Mouse (Mus musculus) intestine, embryonic 14.5 days (tissue): ENCODE data around the gene Pigb. TPM values are rescaled to one million over a fixed set of nuclear protein-coding genes. Genes with fewer than 3 reads are reported as not detected.

Experiments used
- ATAC-seq: fragments of 200-750 bp; cut with Nextera tagmentation; replicated peaks from 2 replicates; pipeline ENCODE4 v1.8.0; 2017; ENCODE audit warnings: low read depth, moderate number of reproducible peaks, moderate TSS enrichment, moderate library complexity; ENCODE audit not compliant: low FRiP score, low TSS enrichment
- DNase-seq: peaks from one replicate; pipeline ENCODE4 v3.0.0-alpha.2; 2018; ENCODE audit warnings: low spot score
- H3K27ac ChIP-seq: fragments of 300-500 bp; sonication (generic); 2 replicates; pipeline ENCODE4 v1.5.1; 2014; ENCODE audit warnings: low read depth, mild to moderate bottlenecking, control low read depth
- H3K27me3 ChIP-seq: fragments of 300-500 bp; sonication (generic); replicated peaks from 2 replicates; pipeline ENCODE4 v1.6.1; 2014; ENCODE audit warnings: low read length, control low read depth; ENCODE audit not compliant: control insufficient read depth, insufficient read depth
- H3K36me3 ChIP-seq: fragments of 300-500 bp; sonication (generic); 2 replicates; pipeline ENCODE4 v1.6.1; 2014; ENCODE audit warnings: low read length, control low read depth; ENCODE audit not compliant: control insufficient read depth, insufficient read depth
- H3K4me1 ChIP-seq: fragments of 300-500 bp; sonication (generic); replicated peaks from 2 replicates; pipeline ENCODE4 v1.6.1; 2014; ENCODE audit warnings: low read length, control low read depth, mixed read lengths; ENCODE audit not compliant: control insufficient read depth, insufficient read depth
- H3K4me2 ChIP-seq: fragments of 300-500 bp; sonication (generic); 2 replicates; pipeline ENCODE4 v1.6.1; 2014; ENCODE audit warnings: low read length
- H3K4me3 ChIP-seq: fragments of 300-500 bp; sonication (generic); 2 replicates; pipeline ENCODE4 v1.5.1; 2014; ENCODE audit warnings: low read depth, low read length, control low read depth, mixed read lengths
- H3K9ac ChIP-seq: fragments of 300-500 bp; sonication (generic); 2 replicates; pipeline ENCODE4 v1.6.1; 2014; ENCODE audit warnings: mild to moderate bottlenecking, low read length
- H3K9me3 ChIP-seq: fragments of 300-500 bp; sonication (generic); 2 replicates; pipeline ENCODE4 v1.6.1; 2016; ENCODE audit warnings: low read length, control low read depth; ENCODE audit not compliant: control insufficient read depth
- WGBS: fragments of 180-500 bp; shearing (Covaris S2); extraction: QIAGEN DNeasy Blood & Tissue Kit; methylation state at CpG from one replicate; pipeline ENCODE4 v1.1.7; 2014; 5-methylcytosine and 5-hydroxymethylcytosine counted together
- polyA plus RNA-seq: library from polyadenylated mRNA; unstranded; fragments of >200 nt; fragmentation: Nextera tagmentation; extraction: Ambion mirVana; gene quantifications from 2 replicates; pipeline ENCODE4 v1.2.1, GENCODE M21; 2014

The Pigb gene
- polyA plus RNA-seq, 1 experiment from 2014 or later, result 19.6 TPM

- Histone ChIP-seq H3K4me3 (no peak overlapping the region), H3K9me3 (no peaks in the 10 kb centered on the region), H3K4me2 (no peak overlapping the region), H3K27ac (no peak overlapping the region), H3K9ac (no peak overlapping the region), H3K27me3 (no peaks in the 10 kb centered on the region), H3K4me1 (no peaks in the 10 kb centered on the region), H3K36me3 (no peaks in the 10 kb centered on the region)
- no peak for ATAC-seq
- DNase-seq, result no peak
- 89% methylated on average over 1 of the region's 1 CpGs for WGBS
Measured at GRCm38 (mm10) chr9:72975242-72975641, 64.9 kb downstream of the Pigb start.

- Histone ChIP-seq H3K9ac (no peak overlapping the region), H3K27ac (no peak overlapping the region), H3K36me3 (no peaks in the 10 kb centered on the region), H3K4me1 (no peaks in the 10 kb centered on the region), H3K9me3 (no peaks in the 10 kb centered on the region), H3K4me2 (no peak overlapping the region), H3K4me3 (no peak overlapping the region), H3K27me3 (no peaks in the 10 kb centered on the region)
- DNase-seq (no peak), ATAC-seq (no peak)
- 87% methylated on average over 5 of the region's 5 CpGs for WGBS
Measured at GRCm38 (mm10) chr9:72974734-72975133, 65.4 kb downstream of the Pigb start.

- Histone ChIP-seq H3K4me3 (no peak overlapping the region), H3K4me1 (no peaks in the 10 kb centered on the region), H3K9me3 (no peaks in the 10 kb centered on the region), H3K27ac (no peak overlapping the region), H3K9ac (no peak overlapping the region), H3K27me3 (no peaks in the 10 kb centered on the region), H3K36me3 (no peaks in the 10 kb centered on the region), H3K4me2 (no peak overlapping the region)
- DNase-seq (no peak), ATAC-seq (no peak)
Measured at GRCm38 (mm10) chr9:72972984-72973383, 67.2 kb downstream of the Pigb start.

- H3K4me1 ChIP-seq, result no peaks in the 10 kb centered on the region
- no peaks in the 10 kb centered on the region for H3K36me3 ChIP-seq
- no peak overlapping the region for H3K4me3 ChIP-seq
- ATAC-seq (no peak), DNase-seq (no peak)
- no peak overlapping the region for H3K9ac ChIP-seq
- H3K9me3 ChIP-seq, result no peaks in the 10 kb centered on the region
- H3K4me2 ChIP-seq, result no peak overlapping the region
- no peak overlapping the region for H3K27ac ChIP-seq
- 90% methylated on average over 5 of the region's 5 CpGs for WGBS
- H3K27me3 ChIP-seq, result no peaks in the 10 kb centered on the region
Measured at GRCm38 (mm10) chr9:72972435-72972834, 67.7 kb downstream of the Pigb start.

GRCm38 (mm10) chr9:72969874-72970273 lies 70.3 kb downstream of the Pigb start:
- ATAC-seq (0 out of 2 replicates have a peak, but pooled peaks have one; percentile 32), DNase-seq (no peak)
- Histone ChIP-seq H3K4me3 (no peak overlapping the region), H3K27me3 (no peaks in the 10 kb centered on the region), H3K4me2 (no peak overlapping the region), H3K9me3 (no peaks in the 10 kb centered on the region), H3K4me1 (no peaks in the 10 kb centered on the region), H3K9ac (no peak overlapping the region), H3K27ac (no peak overlapping the region), H3K36me3 (no peaks in the 10 kb centered on the region)
- WGBS, result 63% methylated on average over 7 of the region's 7 CpGs

GRCm38 (mm10) chr9:72968349-72969061 lies 71.7 kb downstream of the Pigb start:
- ATAC-seq, result peak; percentile 58; the same call in 1 of the 2 replicates
- H3K4me2 ChIP-seq, result no peak overlapping the region
- DNase-seq, result peak; percentile 61
- no peaks in the 10 kb centered on the region for H3K4me1 ChIP-seq
- H3K36me3 ChIP-seq, result no peaks in the 10 kb centered on the region
- no peaks in the 10 kb centered on the region for H3K9me3 ChIP-seq
- H3K9ac ChIP-seq, result no peak overlapping the region
- no peak overlapping the region for H3K27ac ChIP-seq
- 38% methylated on average over 11 of the region's 11 CpGs for WGBS
- H3K27me3 ChIP-seq, result no peaks in the 10 kb centered on the region
- no peak overlapping the region for H3K4me3 ChIP-seq

GRCm38 (mm10) chr9:72961959-72962358 lies 78.2 kb downstream of the Pigb start:
- Histone ChIP-seq H3K9me3 (no peaks in the 10 kb centered on the region), H3K4me1 (0 out of 2 replicates have a peak, but pooled peaks cover 3% of the 10 kb centered on the region), H3K27me3 (no peaks in the 10 kb centered on the region), H3K27ac (no peak overlapping the region), H3K9ac (no peak overlapping the region), H3K4me2 (no peak overlapping the region), H3K36me3 (no peaks in the 10 kb centered on the region), H3K4me3 (no peak overlapping the region)
- ATAC-seq (no peak), DNase-seq (no peak)
- WGBS, result 79% methylated on average over 15 of the region's 15 CpGs

GRCm38 (mm10) chr9:72961346-72961745 lies 78.8 kb downstream of the Pigb start:
- Histone ChIP-seq H3K36me3 (no peaks in the 10 kb centered on the region), H3K4me3 (no peak overlapping the region), H3K27ac (no peak overlapping the region), H3K4me1 (0 out of 2 replicates have a peak, but pooled peaks cover 3% of the 10 kb centered on the region), H3K9me3 (no peaks in the 10 kb centered on the region), H3K4me2 (no peak overlapping the region), H3K9ac (no peak overlapping the region), H3K27me3 (no peaks in the 10 kb centered on the region)
- ATAC-seq (no peak), DNase-seq (no peak)
- 70% methylated on average over 8 of the region's 8 CpGs for WGBS
